Mouse (Mus musculus): Measurements from ENCODE around the gene Zfp750. TPM values are rescaled to one million over a fixed set of nuclear protein-coding genes. Genes with fewer than 3 reads are reported as not detected.
A peak's percentile ranks its signal among the peaks of the same experiment; 100 is the strongest.

The Zfp750 gene
- polyA plus RNA-seq, 1 experiment from 2014 or later = 8.9 TPM

GRCm38 (mm10) chr11:121545398-121546034 lies 26.4 kb upstream of the Zfp750 start:
- Histone ChIP-seq H3K36me3 (ENCODE audit: control insufficient read depth, insufficient read depth, low read length) (no peaks in the 10 kb centered on the region; the same call in 1 of the 2 replicates), H3K4me3 (ENCODE audit: low read depth, low read length) (no peak overlapping the region), H3K27ac (ENCODE audit: low read length) (peak overlapping the region; percentile 90; the same call in 1 of the 2 replicates), H3K4me1 (ENCODE audit: control insufficient read depth, insufficient read depth, low read length) (peaks cover 14% of the 10 kb centered on the region), H3K27me3 (ENCODE audit: control insufficient read depth, insufficient read depth, low read length) (no peaks in the 10 kb centered on the region), H3K9ac (replicated peaks; ENCODE audit: low read depth, low read length) (no peak overlapping the region), H3K4me2 (replicated peaks; ENCODE audit: low read depth, low read length) (no peak overlapping the region), H3K9me3 (ENCODE audit: control insufficient read depth, low read depth, low read length) (no peaks in the 10 kb centered on the region)
- WGBS = 64% methylated on average over 3 of the region's 3 CpGs
- ATAC-seq (ENCODE audit: insufficient number of reproducible peaks, insufficient read depth, low FRiP score, low read depth) = no peak

GRCm38 (mm10) chr11:121544755-121545397 lies 25.7 kb upstream of the Zfp750 start:
- ATAC-seq (ENCODE audit: insufficient number of reproducible peaks, insufficient read depth, low FRiP score, low read depth) = no peak; the same call in 1 of the 2 replicates
- H3K9me3 ChIP-seq (ENCODE audit: control insufficient read depth, low read depth, low read length) = no peaks in the 10 kb centered on the region
- H3K9ac ChIP-seq (replicated peaks; ENCODE audit: low read depth, low read length) = no peak overlapping the region; the same call in 1 of the 2 replicates
- no peaks in the 10 kb centered on the region; the same call in 1 of the 2 replicates for H3K36me3 ChIP-seq (ENCODE audit: control insufficient read depth, insufficient read depth, low read length)
- H3K4me2 ChIP-seq (replicated peaks; ENCODE audit: low read depth, low read length) = peak overlapping the region; percentile 16; the same call in 1 of the 2 replicates
- no peaks in the 10 kb centered on the region for H3K27me3 ChIP-seq (ENCODE audit: control insufficient read depth, insufficient read depth, low read length)
- 46% methylated on average over 7 of the region's 7 CpGs for WGBS
- H3K4me1 ChIP-seq (ENCODE audit: control insufficient read depth, insufficient read depth, low read length) = peaks cover 10% of the 10 kb centered on the region
- H3K4me3 ChIP-seq (ENCODE audit: low read depth, low read length) = no peak overlapping the region
- H3K27ac ChIP-seq (ENCODE audit: low read length) = peak overlapping the region; percentile 90

- Histone ChIP-seq H3K27ac (ENCODE audit: low read length) (peak overlapping the region; percentile 90), H3K4me1 (ENCODE audit: control insufficient read depth, insufficient read depth, low read length) (peaks cover under 1% of the 10 kb centered on the region; the same call in 1 of the 2 replicates), H3K4me2 (replicated peaks; ENCODE audit: low read depth, low read length) (no peak overlapping the region), H3K4me3 (ENCODE audit: low read depth, low read length) (no peak overlapping the region), H3K9me3 (ENCODE audit: control insufficient read depth, low read depth, low read length) (no peaks in the 10 kb centered on the region), H3K27me3 (ENCODE audit: control insufficient read depth, insufficient read depth, low read length) (no peaks in the 10 kb centered on the region), H3K9ac (replicated peaks; ENCODE audit: low read depth, low read length) (no peak overlapping the region), H3K36me3 (ENCODE audit: control insufficient read depth, insufficient read depth, low read length) (no peaks in the 10 kb centered on the region; the same call in 1 of the 2 replicates)
- ATAC-seq (ENCODE audit: insufficient number of reproducible peaks, insufficient read depth, low FRiP score, low read depth) = peak; percentile 88
- WGBS = 65% methylated on average over 9 of the region's 9 CpGs
Measured at GRCm38 (mm10) chr11:121543922-121544321, 24.8 kb upstream of the Zfp750 start.

- Histone ChIP-seq H3K9me3 (ENCODE audit: control insufficient read depth, low read depth, low read length) (no peaks in the 10 kb centered on the region), H3K36me3 (ENCODE audit: control insufficient read depth, insufficient read depth, low read length) (no peaks in the 10 kb centered on the region; the same call in 1 of the 2 replicates), H3K4me3 (ENCODE audit: low read depth, low read length) (no peak overlapping the region), H3K27ac (ENCODE audit: low read length) (peak overlapping the region; percentile 90), H3K9ac (replicated peaks; ENCODE audit: low read depth, low read length) (no peak overlapping the region), H3K27me3 (ENCODE audit: control insufficient read depth, insufficient read depth, low read length) (no peaks in the 10 kb centered on the region), H3K4me1 (ENCODE audit: control insufficient read depth, insufficient read depth, low read length) (no peaks in the 10 kb centered on the region), H3K4me2 (replicated peaks; ENCODE audit: low read depth, low read length) (no peak overlapping the region)
- 85% methylated on average over 5 of the region's 5 CpGs for WGBS
- peak; percentile 50; the same call in 1 of the 2 replicates for ATAC-seq (ENCODE audit: insufficient number of reproducible peaks, insufficient read depth, low FRiP score, low read depth)
Measured at GRCm38 (mm10) chr11:121543287-121543856, 24.2 kb upstream of the Zfp750 start.

- Histone ChIP-seq H3K27me3 (ENCODE audit: control insufficient read depth, insufficient read depth, low read length) (no peaks in the 10 kb centered on the region), H3K9ac (replicated peaks; ENCODE audit: low read depth, low read length) (no peak overlapping the region), H3K36me3 (ENCODE audit: control insufficient read depth, insufficient read depth, low read length) (no peaks in the 10 kb centered on the region; the same call in 1 of the 2 replicates), H3K27ac (ENCODE audit: low read length) (no peak overlapping the region), H3K4me2 (replicated peaks; ENCODE audit: low read depth, low read length) (no peak overlapping the region), H3K4me3 (ENCODE audit: low read depth, low read length) (no peak overlapping the region), H3K9me3 (ENCODE audit: control insufficient read depth, low read depth, low read length) (no peaks in the 10 kb centered on the region), H3K4me1 (ENCODE audit: control insufficient read depth, insufficient read depth, low read length) (no peaks in the 10 kb centered on the region)
- 79% methylated on average over 4 of the region's 4 CpGs for WGBS
- no peak for ATAC-seq (ENCODE audit: insufficient number of reproducible peaks, insufficient read depth, low FRiP score, low read depth)
Measured at GRCm38 (mm10) chr11:121542471-121542870, 23.3 kb upstream of the Zfp750 start.

GRCm38 (mm10) chr11:121536528-121536927 lies 17.4 kb upstream of the Zfp750 start:
- no peak for ATAC-seq (ENCODE audit: insufficient number of reproducible peaks, insufficient read depth, low FRiP score, low read depth)
- WGBS = 17% methylated on average over 3 of the region's 3 CpGs
- Histone ChIP-seq H3K4me3 (ENCODE audit: low read depth, low read length) (no peak overlapping the region), H3K4me1 (ENCODE audit: control insufficient read depth, insufficient read depth, low read length) (no peaks in the 10 kb centered on the region), H3K27me3 (ENCODE audit: control insufficient read depth, insufficient read depth, low read length) (no peaks in the 10 kb centered on the region), H3K27ac (ENCODE audit: low read length) (no peak overlapping the region), H3K36me3 (ENCODE audit: control insufficient read depth, insufficient read depth, low read length) (no peaks in the 10 kb centered on the region), H3K4me2 (replicated peaks; ENCODE audit: low read depth, low read length) (no peak overlapping the region), H3K9ac (replicated peaks; ENCODE audit: low read depth, low read length) (no peak overlapping the region), H3K9me3 (ENCODE audit: control insufficient read depth, low read depth, low read length) (no peaks in the 10 kb centered on the region)

- Histone ChIP-seq H3K4me1 (ENCODE audit: control insufficient read depth, insufficient read depth, low read length) (no peaks in the 10 kb centered on the region), H3K9me3 (ENCODE audit: control insufficient read depth, low read depth, low read length) (no peaks in the 10 kb centered on the region), H3K27ac (ENCODE audit: low read length) (no peak overlapping the region), H3K4me2 (replicated peaks; ENCODE audit: low read depth, low read length) (no peak overlapping the region), H3K4me3 (ENCODE audit: low read depth, low read length) (no peak overlapping the region), H3K36me3 (ENCODE audit: control insufficient read depth, insufficient read depth, low read length) (no peaks in the 10 kb centered on the region), H3K9ac (replicated peaks; ENCODE audit: low read depth, low read length) (no peak overlapping the region), H3K27me3 (ENCODE audit: control insufficient read depth, insufficient read depth, low read length) (no peaks in the 10 kb centered on the region)
- no peak for ATAC-seq (ENCODE audit: insufficient number of reproducible peaks, insufficient read depth, low FRiP score, low read depth)
- WGBS = 90% methylated on average over 3 of the region's 3 CpGs
Measured at GRCm38 (mm10) chr11:121529747-121530146, 10.6 kb upstream of the Zfp750 start.

- H3K4me1 ChIP-seq (ENCODE audit: control insufficient read depth, insufficient read depth, low read length) = peaks cover 4% of the 10 kb centered on the region; the same call in 1 of the 2 replicates
- H3K9ac ChIP-seq (replicated peaks; ENCODE audit: low read depth, low read length) = no peak overlapping the region
- H3K27ac ChIP-seq (ENCODE audit: low read length) = no peak overlapping the region
- H3K9me3 ChIP-seq (ENCODE audit: control insufficient read depth, low read depth, low read length) = no peaks in the 10 kb centered on the region
- ATAC-seq (ENCODE audit: insufficient number of reproducible peaks, insufficient read depth, low FRiP score, low read depth) = no peak
- no peaks in the 10 kb centered on the region for H3K27me3 ChIP-seq (ENCODE audit: control insufficient read depth, insufficient read depth, low read length)
- no peak overlapping the region for H3K4me3 ChIP-seq (ENCODE audit: low read depth, low read length)
- WGBS = 57% methylated on average over 7 of the region's 7 CpGs
- no peaks in the 10 kb centered on the region for H3K36me3 ChIP-seq (ENCODE audit: control insufficient read depth, insufficient read depth, low read length)
- no peak overlapping the region for H3K4me2 ChIP-seq (replicated peaks; ENCODE audit: low read depth, low read length)
Measured at GRCm38 (mm10) chr11:121524191-121524590, 5.1 kb upstream of the Zfp750 start.
